Mouse (Mus musculus) hindbrain, embryonic 10.5 days (tissue): ENCODE data around the gene Faim2. TPM values are rescaled to one million over a fixed set of nuclear protein-coding genes. Genes with fewer than 3 reads are reported as not detected.

Experiments
- DNase-seq: peaks from one replicate; pipeline ENCODE4 v3.0.0-alpha.2; 2017; ENCODE audit warnings: low spot score
- H3K27ac ChIP-seq: fragments of 300-500 bp; sonication (generic); 2 replicates; pipeline ENCODE4 v1.5.1; 2016; ENCODE audit warnings: mild to moderate bottlenecking, moderate library complexity
- H3K27me3 ChIP-seq: fragments of 300-500 bp; sonication (generic); 2 replicates; pipeline ENCODE4 v1.6.1; 2016; ENCODE audit warnings: mild to moderate bottlenecking; ENCODE audit not compliant: poor library complexity, insufficient read depth, severe bottlenecking
- H3K36me3 ChIP-seq: fragments of 300-500 bp; sonication (generic); 2 replicates; pipeline ENCODE4 v1.6.1; 2016; ENCODE audit warnings: mild to moderate bottlenecking, moderate library complexity
- H3K4me1 ChIP-seq: fragments of 300-500 bp; sonication (generic); replicated peaks from 2 replicates; pipeline ENCODE4 v1.6.1; 2016; ENCODE audit warnings: mild to moderate bottlenecking
- H3K4me3 ChIP-seq: fragments of 300-500 bp; sonication (generic); 2 replicates; pipeline ENCODE4 v1.5.1; 2016; ENCODE audit warnings: mild to moderate bottlenecking, moderate library complexity
- H3K9me3 ChIP-seq: fragments of 300-500 bp; sonication (generic); 2 replicates; pipeline ENCODE4 v1.6.1; 2016; ENCODE audit warnings: mild to moderate bottlenecking, moderate library complexity
- WGBS: fragments of 180-500 bp; shearing (Covaris S2); methylation state at CpG from one replicate; pipeline ENCODE4 v1.1.7; 2016; 5-methylcytosine and 5-hydroxymethylcytosine counted together
- polyA plus RNA-seq: library from polyadenylated mRNA; unstranded; fragments of >200 nt; fragmentation: Nextera tagmentation; extraction: Ambion mirVana; gene quantifications from 2 replicates; pipeline ENCODE4 v1.2.1, GENCODE M21; 2016

Gene Faim2
- polyA plus RNA-seq, 1 experiment from 2014 or later = 1.1 TPM

DNA sequence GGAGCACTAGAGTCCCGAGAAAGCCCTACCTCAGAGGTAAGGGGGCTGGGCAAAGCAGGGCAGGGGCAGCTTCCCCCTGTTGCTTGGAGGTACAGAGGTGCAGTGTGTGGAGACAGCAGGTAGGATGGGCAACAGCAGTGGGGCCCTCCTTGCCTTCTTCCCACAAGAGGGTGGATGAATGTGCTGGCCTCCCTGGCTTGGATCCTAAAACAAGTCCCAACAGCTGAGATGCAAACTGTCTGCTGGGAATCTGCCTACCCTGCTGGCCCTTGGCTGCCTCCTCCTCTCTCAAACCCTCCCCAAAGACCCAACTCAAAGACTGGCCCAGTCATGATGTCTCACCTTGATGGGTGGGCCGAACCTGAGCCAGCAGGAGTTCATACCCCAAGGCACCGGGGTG, 72.5 kb downstream of the Faim2 start:
- WGBS = 84% methylated on average over 3 of the region's 3 CpGs
- Histone ChIP-seq H3K4me3 (peak overlapping the region; percentile 92), H3K27me3 (no peaks in the 10 kb centered on the region), H3K36me3 (peaks cover 48% of the 10 kb centered on the region), H3K4me1 (peaks cover 59% of the 10 kb centered on the region), H3K27ac (peak overlapping the region; percentile 37; the same call in 1 of the 2 replicates), H3K9me3 (no peaks in the 10 kb centered on the region)
- DNase-seq = no peak

GRCm38 (mm10) chr15:99454585-99455279, 73.2 kb downstream of the Faim2 start:
- Histone ChIP-seq H3K27me3 (no peaks in the 10 kb centered on the region), H3K36me3 (peaks cover 55% of the 10 kb centered on the region), H3K4me3 (peak overlapping the region; percentile 92; the same call in 1 of the 2 replicates), H3K4me1 (peaks cover 63% of the 10 kb centered on the region), H3K27ac (peak overlapping the region; percentile 37; the same call in 1 of the 2 replicates), H3K9me3 (no peaks in the 10 kb centered on the region)
- 89% methylated on average over 7 of the region's 7 CpGs for WGBS
- DNase-seq = no peak

- WGBS = 74% methylated on average over 11 of the region's 11 CpGs
- H3K27me3 ChIP-seq = no peaks in the 10 kb centered on the region
- H3K9me3 ChIP-seq = no peaks in the 10 kb centered on the region
- peaks cover 68% of the 10 kb centered on the region for H3K36me3 ChIP-seq
- no peak for DNase-seq
- H3K27ac ChIP-seq = 0 out of 2 replicates have a peak overlapping the region, but pooled peaks have one; percentile 13
- peaks cover 68% of the 10 kb centered on the region for H3K4me1 ChIP-seq
- H3K4me3 ChIP-seq = no peak overlapping the region
Observed at GRCm38 (mm10) chr15:99453153-99453900, 74.6 kb downstream of the Faim2 start.

DNA sequence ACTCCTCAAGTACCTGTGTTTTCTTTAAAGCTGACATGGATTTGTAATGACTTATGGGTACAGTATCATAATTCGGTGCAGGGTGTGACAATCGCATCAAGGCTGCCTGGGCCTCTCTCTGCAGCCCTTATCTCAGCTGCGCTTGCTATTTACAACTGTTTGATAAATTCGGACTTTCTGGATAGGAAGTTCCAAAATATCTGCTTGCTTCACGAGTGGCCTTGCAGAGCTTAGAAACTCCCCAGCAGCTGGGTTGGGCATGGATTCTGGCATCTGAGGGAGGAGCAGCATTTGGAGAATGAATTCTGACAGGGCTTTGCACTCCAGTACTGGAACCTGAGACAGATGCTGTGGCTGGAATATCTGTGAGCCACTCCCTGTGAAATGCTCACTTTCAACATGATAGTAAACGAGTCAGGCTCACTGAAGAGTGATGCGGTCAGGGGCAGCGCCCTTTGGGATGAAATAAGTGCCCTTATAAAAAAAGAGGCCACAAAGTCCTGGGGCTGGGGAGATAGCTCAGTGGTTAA, 78.1 kb downstream of the Faim2 start:
- H3K36me3 ChIP-seq = peaks cover 67% of the 10 kb centered on the region
- peaks cover 40% of the 10 kb centered on the region for H3K4me1 ChIP-seq
- H3K27ac ChIP-seq = 0 out of 2 replicates have a peak overlapping the region, but pooled peaks have one; percentile 60
- H3K9me3 ChIP-seq = no peaks in the 10 kb centered on the region
- WGBS = 91% methylated on average over 8 of the region's 8 CpGs
- H3K4me3 ChIP-seq = no peak overlapping the region
- DNase-seq = no peak
- H3K27me3 ChIP-seq = no peaks in the 10 kb centered on the region

- H3K9me3 ChIP-seq = no peaks in the 10 kb centered on the region
- H3K4me1 ChIP-seq = peaks cover 35% of the 10 kb centered on the region
- WGBS = 79% methylated on average over 9 of the region's 9 CpGs
- DNase-seq = no peak
- 0 out of 2 replicates have a peak overlapping the region, but pooled peaks have one; percentile 60 for H3K27ac ChIP-seq
- H3K36me3 ChIP-seq = peaks cover 69% of the 10 kb centered on the region
- no peak overlapping the region for H3K4me3 ChIP-seq
- no peaks in the 10 kb centered on the region for H3K27me3 ChIP-seq
Observed at GRCm38 (mm10) chr15:99449131-99449750, 78.7 kb downstream of the Faim2 start.

Other genes with a start within 250 kb of the Faim2 start
- 61.1 and 63.3 TPM in 2 replicates for gene Prpf40b, start 233.1 kb downstream of the Faim2 start, polyA plus RNA-seq
- gene Fam186b, start 232.3 kb downstream of the Faim2 start, polyA plus RNA-seq = 0.20 and 0.27 TPM in 2 replicates
- 10.7 and 14.6 TPM in 2 replicates for gene Fmnl3, start 157.7 kb downstream of the Faim2 start, polyA plus RNA-seq
- 283 and 284 TPM in 2 replicates for gene Tmbim6, start 135.3 kb downstream of the Faim2 start, polyA plus RNA-seq
- gene Nckap5l, start 70.4 kb downstream of the Faim2 start, polyA plus RNA-seq = 13.5 and 15.8 TPM in 2 replicates
- 19.3 and 20.2 TPM in 2 replicates for gene Bcdin3d, start 53.4 kb downstream of the Faim2 start, polyA plus RNA-seq
- not detected in 2 replicates for gene Aqp2, start 50.9 kb upstream of the Faim2 start, polyA plus RNA-seq
- gene Aqp5, start 62.6 kb upstream of the Faim2 start, polyA plus RNA-seq = 0.46 and 1.6 TPM in 2 replicates
- 0.35 and 0.90 TPM in 2 replicates for gene Aqp6, start 73.2 kb upstream of the Faim2 start, polyA plus RNA-seq
- 193 and 219 TPM in 2 replicates for gene Racgap1, start 123.5 kb upstream of the Faim2 start, polyA plus RNA-seq
- 12.6 and 29.0 TPM in 2 replicates for gene Asic1, start 142.2 kb upstream of the Faim2 start, polyA plus RNA-seq
- 101 and 118 TPM in 2 replicates for gene Smarcd1, start 174.0 kb upstream of the Faim2 start, polyA plus RNA-seq
- gene Gm17349, start 177.3 kb upstream of the Faim2 start, polyA plus RNA-seq = not detected in 2 replicates
- gene Gpd1, start 189.3 kb upstream of the Faim2 start, polyA plus RNA-seq = 0.54 and 0.78 TPM in 2 replicates
- gene Cox14, start 197.5 kb upstream of the Faim2 start, polyA plus RNA-seq = 152 and 174 TPM in 2 replicates
- 59.1 and 61.3 TPM in 2 replicates for gene Cers5, start 244.7 kb upstream of the Faim2 start, polyA plus RNA-seq